Mouse (Mus musculus): ENCODE results near the gene Tbc1d23. TPM values are rescaled to one million over a fixed set of nuclear protein-coding genes. Genes with fewer than 3 reads are reported as not detected.

Tbc1d23 gene
- total and polyA plus RNA-seq, 2 experiments from 2014 or later = 36.9 to 66.1 TPM

GRCm38 (mm10) chr16:57166086-57166485 is 65.2 kb downstream of the Tbc1d23 start:
- Histone ChIP-seq H3K27me3 (ENCODE audit: insufficient read depth, low read length) (no peaks in the 10 kb centered on the region), H3K36me3 (ENCODE audit: insufficient read depth, low read length) (peaks cover 17% of the 10 kb centered on the region; the same call in 1 of the 2 replicates), H3K4me3 (ENCODE audit: low read depth, low read length) (peak overlapping the region; percentile 63; the same call in 1 of the 2 replicates), H3K9ac (replicated peaks; ENCODE audit: low read length, poor library complexity, severe bottlenecking) (no peak overlapping the region), H3K27ac (ENCODE audit: low read depth, low read length) (0 out of 2 replicates have a peak overlapping the region, but pooled peaks have one; percentile 73), H3K9me3 (ENCODE audit: low read length) (no peaks in the 10 kb centered on the region), H3K4me1 (ENCODE audit: insufficient read depth, low read length) (0 out of 2 replicates have a peak, but pooled peaks cover 5% of the 10 kb centered on the region), H3K4me2 (ENCODE audit: low read depth, low read length, poor library complexity, severe bottlenecking) (peak overlapping the region; percentile 80)
- ATAC-seq (ENCODE audit: low FRiP score) (no peak), DNase-seq (ENCODE audit: low spot score) (no peak)
- WGBS = 90% methylated on average over 6 of the region's 6 CpGs
- TF ChIP-seq CTCF (IDR thresholded peaks at IDR 0.05) = no peak

GRCm38 (mm10) chr16:57165157-57165556 is 66.1 kb downstream of the Tbc1d23 start:
- ATAC-seq (ENCODE audit: low FRiP score) = no peak
- Histone ChIP-seq H3K9me3 (ENCODE audit: low read length) (no peaks in the 10 kb centered on the region), H3K36me3 (ENCODE audit: insufficient read depth, low read length) (peaks cover 10% of the 10 kb centered on the region; the same call in 1 of the 2 replicates), H3K27me3 (ENCODE audit: insufficient read depth, low read length) (no peaks in the 10 kb centered on the region), H3K4me3 (ENCODE audit: low read depth, low read length) (no peak overlapping the region), H3K27ac (ENCODE audit: low read depth, low read length) (no peak overlapping the region), H3K4me1 (ENCODE audit: insufficient read depth, low read length) (0 out of 2 replicates have a peak, but pooled peaks cover 5% of the 10 kb centered on the region), H3K4me2 (ENCODE audit: low read depth, low read length, poor library complexity, severe bottlenecking) (no peak overlapping the region), H3K9ac (replicated peaks; ENCODE audit: low read length, poor library complexity, severe bottlenecking) (no peak overlapping the region)
- DNase-seq (ENCODE audit: low spot score) = no peak
- whole genome bisulfite sequencing = 99% methylated on average over 5 of the region's 5 CpGs
- TF ChIP-seq CTCF (IDR thresholded peaks at IDR 0.05) = no peak

GRCm38 (mm10) chr16:57163694-57164093 is 67.6 kb downstream of the Tbc1d23 start:
- TF ChIP-seq CTCF (IDR thresholded peaks at IDR 0.05) = no peak
- Histone ChIP-seq H3K27me3 (ENCODE audit: insufficient read depth, low read length) (no peaks in the 10 kb centered on the region), H3K4me1 (ENCODE audit: insufficient read depth, low read length) (0 out of 2 replicates have a peak, but pooled peaks cover 5% of the 10 kb centered on the region), H3K9ac (replicated peaks; ENCODE audit: low read length, poor library complexity, severe bottlenecking) (no peak overlapping the region), H3K36me3 (ENCODE audit: insufficient read depth, low read length) (peaks cover 6% of the 10 kb centered on the region; the same call in 1 of the 2 replicates), H3K4me2 (ENCODE audit: low read depth, low read length, poor library complexity, severe bottlenecking) (no peak overlapping the region), H3K4me3 (ENCODE audit: low read depth, low read length) (no peak overlapping the region), H3K27ac (ENCODE audit: low read depth, low read length) (no peak overlapping the region), H3K9me3 (ENCODE audit: low read length) (no peaks in the 10 kb centered on the region)
- DNase-seq (ENCODE audit: low spot score) = no peak
- WGBS = 92% methylated on average over 1 of the region's 1 CpGs
- no peak for ATAC-seq (ENCODE audit: low FRiP score)

- H3K4me1 ChIP-seq (ENCODE audit: insufficient read depth, low read length) = 0 out of 2 replicates have a peak, but pooled peaks cover under 1% of the 10 kb centered on the region
- peaks cover 8% of the 10 kb centered on the region; the same call in 1 of the 2 replicates for H3K36me3 ChIP-seq (ENCODE audit: insufficient read depth, low read length)
- TF ChIP-seq CTCF (IDR thresholded peaks at IDR 0.05) = no peak
- no peak overlapping the region for H3K4me3 ChIP-seq (ENCODE audit: low read depth, low read length)
- no peak overlapping the region for H3K4me2 ChIP-seq (ENCODE audit: low read depth, low read length, poor library complexity, severe bottlenecking)
- H3K27ac ChIP-seq (ENCODE audit: low read depth, low read length) = no peak overlapping the region
- no peak overlapping the region for H3K9ac ChIP-seq (replicated peaks; ENCODE audit: low read length, poor library complexity, severe bottlenecking)
- 93% methylated on average over 5 of the region's 5 CpGs for WGBS
- ATAC-seq (ENCODE audit: low FRiP score) (no peak), DNase-seq (ENCODE audit: low spot score) (no peak)
- H3K9me3 ChIP-seq (ENCODE audit: low read length) = no peaks in the 10 kb centered on the region
- H3K27me3 ChIP-seq (ENCODE audit: insufficient read depth, low read length) = no peaks in the 10 kb centered on the region
These were observed 68.5 kb downstream of the Tbc1d23 start for GRCm38 (mm10) chr16:57162841-57163240.

GRCm38 (mm10) chr16:57159835-57160234 is 71.5 kb downstream of the Tbc1d23 start:
- Histone ChIP-seq H3K4me2 (ENCODE audit: low read depth, low read length, poor library complexity, severe bottlenecking) (no peak overlapping the region), H3K27ac (ENCODE audit: low read depth, low read length) (no peak overlapping the region), H3K27me3 (ENCODE audit: insufficient read depth, low read length) (no peaks in the 10 kb centered on the region), H3K4me3 (ENCODE audit: low read depth, low read length) (no peak overlapping the region), H3K9me3 (ENCODE audit: low read length) (no peaks in the 10 kb centered on the region), H3K9ac (replicated peaks; ENCODE audit: low read length, poor library complexity, severe bottlenecking) (no peak overlapping the region), H3K36me3 (ENCODE audit: insufficient read depth, low read length) (peaks cover 19% of the 10 kb centered on the region; the same call in 1 of the 2 replicates), H3K4me1 (ENCODE audit: insufficient read depth, low read length) (no peaks in the 10 kb centered on the region)
- ATAC-seq (ENCODE audit: low FRiP score) = no peak
- no peak for TF ChIP-seq CTCF (IDR thresholded peaks at IDR 0.05)
- DNase-seq (ENCODE audit: low spot score) = no peak
- WGBS = 76% methylated on average over 7 of the region's 7 CpGs

GRCm38 (mm10) chr16:57157728-57158127 is 73.6 kb downstream of the Tbc1d23 start:
- peaks cover 29% of the 10 kb centered on the region for H3K36me3 ChIP-seq (ENCODE audit: insufficient read depth, low read length)

More at GRCm38 (mm10) chr16:57157728-57158127, 73.6 kb downstream of the Tbc1d23 start:
- no peak for ATAC-seq (ENCODE audit: low FRiP score)
- no peak overlapping the region for H3K27ac ChIP-seq (ENCODE audit: low read depth, low read length)
- no peak for DNase-seq (ENCODE audit: low spot score)
- H3K27me3 ChIP-seq (ENCODE audit: insufficient read depth, low read length) = no peaks in the 10 kb centered on the region
- no peak overlapping the region for H3K4me2 ChIP-seq (ENCODE audit: low read depth, low read length, poor library complexity, severe bottlenecking)
- no peaks in the 10 kb centered on the region for H3K4me1 ChIP-seq (ENCODE audit: insufficient read depth, low read length)
- no peaks in the 10 kb centered on the region for H3K9me3 ChIP-seq (ENCODE audit: low read length)
- no peak overlapping the region for H3K4me3 ChIP-seq (ENCODE audit: low read depth, low read length)
- 87% methylated on average over 4 of the region's 4 CpGs for WGBS
- H3K9ac ChIP-seq (replicated peaks; ENCODE audit: low read length, poor library complexity, severe bottlenecking) = no peak overlapping the region
- TF ChIP-seq CTCF (IDR thresholded peaks at IDR 0.05) = no peak
